ENCODE assay signal across 8 mouse cellular contexts in the genomic region with DNA sequence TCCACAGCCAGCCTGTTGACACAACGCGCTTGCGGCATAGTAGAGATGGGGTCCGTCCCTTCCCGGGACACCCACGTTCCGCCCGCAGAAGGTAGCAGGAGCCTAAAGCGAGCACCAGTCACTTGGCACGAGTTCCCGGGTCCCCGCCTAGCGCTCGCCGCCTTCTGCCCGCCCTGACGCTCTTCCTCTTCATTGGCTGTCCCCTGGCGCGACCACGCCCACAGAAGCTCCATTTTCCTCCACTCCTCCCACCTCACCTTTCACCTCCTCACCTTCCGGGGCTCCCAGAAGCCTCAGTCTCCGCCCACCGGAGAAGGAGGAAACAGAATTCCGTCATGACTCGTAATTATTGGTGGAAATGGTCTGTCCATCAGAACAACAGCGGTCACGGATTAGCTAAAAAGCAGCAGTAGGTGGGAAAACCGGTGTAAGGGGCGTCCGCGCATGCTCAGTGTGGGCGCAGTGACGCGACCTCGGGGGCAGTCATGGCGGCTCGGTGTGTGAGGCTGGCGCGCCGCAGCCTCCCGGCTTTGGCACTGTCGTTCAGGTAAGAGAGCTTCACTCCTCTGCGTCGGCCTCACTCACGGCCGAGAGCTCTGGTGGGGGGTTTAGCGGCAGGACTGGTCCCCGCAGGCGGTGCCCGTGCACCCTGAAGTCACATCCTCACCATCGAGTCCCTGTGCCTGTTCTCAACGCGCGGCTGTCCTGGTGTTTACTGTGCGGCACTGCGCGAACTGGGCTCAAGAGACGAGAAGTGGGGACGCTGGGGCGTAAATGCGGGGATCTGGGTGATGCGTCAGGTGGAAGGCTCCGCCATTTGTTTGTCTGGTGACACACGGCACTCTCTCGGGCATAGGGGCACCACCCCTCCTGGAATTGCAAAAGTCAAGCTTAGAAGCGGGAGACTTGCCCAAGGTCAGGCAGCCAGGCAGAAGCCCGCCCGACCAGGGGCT. TPM values are rescaled to one million over a fixed set of nuclear protein-coding genes. Genes with fewer than 3 reads are reported as not detected.
DNase-seq lines count a peak whose midpoint lies in the region; ATAC-seq lines count a peak whose summit lies in the region.

A gene (plus strand): TSS at position 290 of the 953 bp plus-strand sequence.

- peak; percentile 96 for ATAC-seq in inflammation-experienced regulatory T-cells, adult 6 months
- peak; percentile 96 for ATAC-seq in megakaryocyte-erythroid progenitor cell, adult 5-6 weeks (replicated peaks; ENCODE audit: low FRiP score, low TSS enrichment, poor library complexity, severe bottlenecking)

- peak; percentile 99 for DNase-seq in adrenal gland, adult (ENCODE audit: inconsistent age in 2 of 2, low spot score in 1 of 2)
- DNase-seq in embryo, embryonic 10.5 days (ENCODE audit: low spot score) = peak; percentile 100
- DNase-seq in gastrocnemius, postnatal 14 days = peak; percentile 98
- peak; percentile 99 to 100 for DNase-seq in left cerebral cortex, postnatal 10 days (ENCODE audit: extremely low spot score in 1 of 2, low spot score in 2 of 2)
- DNase-seq in right cerebral cortex, postnatal 25 days = peak; percentile 97
- peak; percentile 96 to 98 for DNase-seq in urinary bladder, postnatal 4 days (ENCODE audit: low spot score in 2 of 2)

- intact Hi-C loops in gastrocnemius, postnatal 14 days (cut with DNase I; ENCODE audit: low total_unique reads) = loop anchor here (5.0 kb wide), 1 partner anchor 277 kb away; no protein-coding TSS in a partner anchor
- intact Hi-C loops in left cerebral cortex, postnatal 10 days (cut with DNase I) = loop anchor here (2.0 kb wide), 1 partner anchor 284 kb away; a partner anchor contains a TSS

RNA-seq across cellular contexts. Expression of the gene that starts here (rescaled TPM):
- total RNA-seq in gastrocnemius, postnatal 14 days (2021) = 10 to 100 TPM; 34.2 to 38.3 TPM
- polyA plus RNA-seq in inflammation-experienced regulatory T-cells, adult 6 months (2017; shearing (Covaris generic)) = 10 to 100 TPM; 40.2 to 45.9 (median 43.9) TPM
- total RNA-seq in left cerebral cortex, postnatal 10 days (2021) = 10 to 100 TPM; 21.8 to 22.6 TPM
- total RNA-seq in megakaryocyte-erythroid progenitor cell, adult 5-6 weeks (2014; fragmentation: Nextera tagmentation) = 27.8 and 28.8 TPM in 2 replicates
- total RNA-seq in megakaryocyte-erythroid progenitor cell, adult 5-6 weeks (2017) = 33.2 and 40.2 TPM in 2 replicates

Comparison
In these comparisons a context has a peak if more than half of its experiments do, and no peak if none do; other contexts are left out.
1. Peak in every context shown above with its lines: DNase-seq and ATAC-seq.